Comparison of ENCODE assay signal across 19 mouse cellular contexts in the genomic region with DNA sequence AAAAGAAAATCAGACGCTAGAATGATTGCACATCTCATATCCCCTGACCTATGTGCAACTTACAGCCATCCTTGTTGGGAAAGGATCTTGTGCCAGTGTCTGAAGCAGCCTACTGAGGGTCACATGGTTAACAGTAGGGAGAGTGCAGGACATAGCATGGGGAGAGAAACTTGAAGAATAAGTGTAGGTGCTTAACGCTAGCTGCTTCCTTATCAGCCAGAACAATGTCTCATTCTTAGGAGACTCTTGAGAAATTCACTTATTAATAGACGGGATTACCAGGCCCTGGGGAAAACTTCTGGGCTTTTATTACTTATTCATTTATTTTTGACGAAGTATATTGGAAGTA. TPM values are rescaled to one million over a fixed set of nuclear protein-coding genes. Genes with fewer than 3 reads are reported as not detected.
DNase-seq lines count a peak whose midpoint lies in the region; ATAC-seq and TF ChIP-seq lines count a peak whose summit lies in the region.
"Had no signal": no experiment of that assay in that cellular context is flagged by ENCODE, and none has a peak within 500 bp of the region (broad histone marks: within the 10 kb centered on the region; RNA-seq: fewer than 3 reads in every experiment).

No protein-coding gene starts in this region.

- 38% methylated on average over 4 of the region's 4 CpGs for WGBS in lung, embryonic 16.5 days

- TF ChIP-seq RAD21 in CH12.LX (IDR thresholded peaks at IDR 0.05; ENCODE audit: low read depth, low read length): no peak

- in situ Hi-C loops in CH12.LX (cut with MboI; ENCODE audit: low pct_ligation_motif_present, low pct_unique_long_range_greater_than_20kb, low sequenced_read_pairs): loop anchor here (5.0 kb wide), 2 partner anchors 127 to 133 kb away; partner anchors contain the start of gene Adipoq

- no peak overlapping the region for H3K4me3 ChIP-seq in layer of hippocampus, adult 2 months
- H3K4me3 ChIP-seq in lung, embryonic 16.5 days (ENCODE audit: low read length): no peak overlapping the region
- H3K4me3 ChIP-seq in CH12.LX (replicated peaks in 1 of 3; ENCODE audit: low read depth in 2 of 3, low read length in 2 of 3, poor library complexity in 1 of 3): no peak overlapping the region
- no peak overlapping the region for H3K4me3 ChIP-seq in brown adipose tissue, adult 24 weeks (ENCODE audit: insufficient read depth, low read depth, low read length)
- H3K4me3 ChIP-seq: embryonic facial prominence, embryonic 12.5 days; forebrain, embryonic 15.5 days; heart, embryonic 13.5 days; hindbrain, embryonic 15.5 days had no signal

- DNase-seq in layer of hippocampus, adult 2 months (ENCODE audit: low spot score in 2 of 2): no peak
- no peak for DNase-seq in layer of hippocampus, adult 9-10 months (ENCODE audit: low spot score)
- no peak for DNase-seq in lung, adult 18-20 months
- no peak for DNase-seq in CH12.LX (ENCODE audit: extremely low read depth)
- DNase-seq in urinary bladder, postnatal 14 days (ENCODE audit: low spot score): no peak
- no peak for DNase-seq in heart, adult 9 months (ENCODE audit: low spot score in 2 of 2)
- DNase-seq: adrenal gland, adult 8-10 months; adrenal gland, postnatal 36 days; cerebellum, adult 11-12 months; cerebellum, adult 9-10 months; cerebellum, postnatal 25 days; gastrocnemius, postnatal 10 days; heart, postnatal 36 days had no signal

- 0 out of 2 replicates have a peak, but pooled peaks have one; percentile 39 for ATAC-seq in lung, embryonic 16.5 days (ENCODE audit: low read depth)
- ATAC-seq: forebrain, embryonic 15.5 days had no signal

- no peak overlapping the region for H3K4me2 ChIP-seq in lung, embryonic 16.5 days (ENCODE audit: low read depth, low read length)
- H3K4me2 ChIP-seq in CH12.LX (ENCODE audit: insufficient read depth, low read depth, poor library complexity, severe bottlenecking): peak overlapping the region; percentile 58
- H3K4me2 ChIP-seq: embryonic facial prominence, embryonic 12.5 days; forebrain, embryonic 15.5 days; heart, embryonic 13.5 days; hindbrain, embryonic 15.5 days had no signal

- no peak overlapping the region for H3K9ac ChIP-seq in lung, embryonic 16.5 days (ENCODE audit: low read length)
- H3K9ac ChIP-seq in CH12.LX (ENCODE audit: insufficient read depth, low read depth): peak overlapping the region; percentile 53; the same call in 1 of the 2 replicates
- H3K9ac ChIP-seq: embryonic facial prominence, embryonic 12.5 days; forebrain, embryonic 15.5 days; heart, embryonic 13.5 days; hindbrain, embryonic 15.5 days had no signal

- no peak for TF ChIP-seq CTCF in layer of hippocampus, adult 2 months (conservative IDR thresholded peaks at IDR 0.05)
- TF ChIP-seq CTCF in CH12.LX (conservative IDR thresholded peaks at IDR 0.05 in 1 of 2, IDR thresholded peaks at IDR 0.05 in 1 of 2; ENCODE audit: low read depth in 2 of 2, low read length in 2 of 2): no peak

- no peaks in the 10 kb centered on the region for H3K79me2 ChIP-seq in CH12.LX (replicated peaks; ENCODE audit: control insufficient read depth, extremely low read depth, insufficient read depth, poor library complexity, severe bottlenecking)

- TF ChIP-seq EP300 in CH12.LX (IDR thresholded peaks at IDR 0.05; ENCODE audit: low read length): no peak

- no peaks in the 10 kb centered on the region for H3K9me3 ChIP-seq in lung, embryonic 16.5 days (ENCODE audit: control insufficient read depth, low read length)
- H3K9me3 ChIP-seq in CH12.LX (replicated peaks; ENCODE audit: low read length): no peaks in the 10 kb centered on the region
- H3K9me3 ChIP-seq: embryonic facial prominence, embryonic 12.5 days; forebrain, embryonic 15.5 days; heart, embryonic 13.5 days; hindbrain, embryonic 15.5 days had no signal

- peaks cover 11% of the 10 kb centered on the region for H3K4me1 ChIP-seq in lung, embryonic 16.5 days (replicated peaks; ENCODE audit: control insufficient read depth, insufficient read depth, low read length)
- H3K4me1 ChIP-seq in CH12.LX (ENCODE audit: control insufficient read depth in 1 of 2, insufficient read depth in 2 of 2): peaks cover 37 to 71% of the 10 kb centered on the region in 2 experiments
- H3K4me1 ChIP-seq in brown adipose tissue, adult 24 weeks (ENCODE audit: control insufficient read depth, insufficient read depth, insufficient read length, low read length): peaks cover 2% of the 10 kb centered on the region; the same call in 1 of the 2 replicates

- dilution Hi-C loops in CH12.LX (cut with MboI; ENCODE audit: extremely low pct_ligation_motif_present, extremely low pct_unique_long_range_greater_than_20kb, low sequenced_read_pairs): no loop called here

- H3K27me3 ChIP-seq in lung, embryonic 16.5 days (ENCODE audit: control insufficient read depth, insufficient read depth, low read depth, low read length): no peaks in the 10 kb centered on the region
- H3K27me3 ChIP-seq in CH12.LX (replicated peaks): no peaks in the 10 kb centered on the region
- H3K27me3 ChIP-seq: embryonic facial prominence, embryonic 12.5 days; forebrain, embryonic 15.5 days; heart, embryonic 13.5 days; hindbrain, embryonic 15.5 days had no signal

- H3K27ac ChIP-seq in layer of hippocampus, adult 2 months: peak overlapping the region; percentile 76
- 0 out of 2 replicates have a peak overlapping the region, but pooled peaks have one; percentile 32 for H3K27ac ChIP-seq in lung, embryonic 16.5 days (ENCODE audit: low read length)
- H3K27ac ChIP-seq in CH12.LX (ENCODE audit: insufficient read depth, low read depth): peak overlapping the region; percentile 38; the same call in 1 of the 2 replicates
- peak overlapping the region; percentile 59; the same call in 1 of the 2 replicates for H3K27ac ChIP-seq in brown adipose tissue, adult 24 weeks (replicated peaks; ENCODE audit: low read depth, low read length)
- H3K27ac ChIP-seq: embryonic facial prominence, embryonic 12.5 days; forebrain, embryonic 15.5 days; heart, embryonic 13.5 days; hindbrain, embryonic 15.5 days had no signal

- 0 out of 2 replicates have a peak, but pooled peaks cover 2% of the 10 kb centered on the region for H3K36me3 ChIP-seq in lung, embryonic 16.5 days (ENCODE audit: control insufficient read depth, insufficient read depth, low read length)
- peaks cover 0 to 4% of the 10 kb centered on the region in 2 experiments for H3K36me3 ChIP-seq in CH12.LX (replicated peaks in 1 of 2; ENCODE audit: control insufficient read depth in 1 of 2, insufficient read depth in 1 of 2, low read length in 1 of 2)
- H3K36me3 ChIP-seq: embryonic facial prominence, embryonic 12.5 days; forebrain, embryonic 15.5 days; heart, embryonic 13.5 days; hindbrain, embryonic 15.5 days had no signal

- no peak for TF ChIP-seq POLR2A in CH12.LX (IDR thresholded peaks at IDR 0.05; ENCODE audit: low read depth, low read length)

TF ChIP-seq in CH12.LX, 34 proteins besides CTCF, POLR2A, EP300 and RAD21:
- TF ChIP-seq ZC3H11A (IDR thresholded peaks at IDR 0.05; ENCODE audit: low read depth, low read length) (no peak), KAT2A (IDR thresholded peaks at IDR 0.05; ENCODE audit: insufficient replicate concordance, low read length) (0 out of 2 replicates have a peak, but pooled peaks have one; percentile 16), ELF1 (IDR thresholded peaks at IDR 0.05; ENCODE audit: low read depth, low read length) (no peak), MAX (IDR thresholded peaks at IDR 0.05; ENCODE audit: low read length) (0 out of 2 replicates have a peak, but pooled peaks have one; percentile 40)

RNA-seq across cellular contexts. Expression of gene St6gal1, which starts 56.2 kb away (rescaled TPM):
- 10 to 100 TPM; 15.2 to 17.3 TPM for total RNA-seq in layer of hippocampus, adult 2 months (2021)
- 49.0 and 56.2 TPM in 2 replicates for polyA plus RNA-seq in lung, embryonic 16.5 days (2015; fragmentation: Nextera tagmentation; extraction: Ambion mirVana)
- 60.6 and 64.5 TPM in 2 replicates for total RNA-seq in CH12.LX (2012; rRNA removed)
- total RNA-seq in CH12.LX (2014; rRNA removed): 56.8 and 67.8 TPM in 2 replicates
- 156 and 168 TPM in 2 replicates for polyA plus RNA-seq in CH12.LX (2012; ENCODE audit: insufficient read length, low read depth)
- polyA plus RNA-seq in brown adipose tissue, adult 24 weeks (2012; ENCODE audit: insufficient read depth, insufficient read length, missing spikeins): 7.3 and 8.6 TPM in 2 replicates
